Mouse (Mus musculus): ENCODE results near the gene Eif4g3. TPM values are rescaled to one million over a fixed set of nuclear protein-coding genes. Genes with fewer than 3 reads are reported as not detected.

Eif4g3 gene
- total and polyA plus RNA-seq, 2 experiments from 2014 or later = 36.5 to 55.9 TPM

DNA sequence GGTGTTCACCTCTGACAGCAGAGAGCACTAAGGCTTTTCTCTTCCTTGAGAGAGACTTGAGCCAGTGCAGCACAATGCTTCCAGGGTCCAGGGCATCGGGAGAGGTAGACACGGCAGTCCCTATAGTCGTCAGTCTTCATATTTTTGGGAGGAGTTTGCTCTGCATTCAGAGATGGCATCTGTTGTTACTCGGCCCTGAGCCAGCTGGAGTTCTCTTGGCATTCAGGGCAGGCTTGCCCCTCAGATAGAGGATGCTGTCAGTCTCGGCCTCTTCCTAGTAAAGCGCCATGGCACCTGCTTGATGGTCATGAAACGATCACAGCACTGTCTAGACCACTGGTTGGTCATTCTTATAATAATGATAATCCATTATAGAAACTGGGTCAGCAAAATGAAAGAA is 131.2 kb downstream of the Eif4g3 start:
- DNase-seq (ENCODE audit: low spot score) = peak; percentile 59
- H3K27me3 ChIP-seq (ENCODE audit: insufficient read depth, low read length) = no peaks in the 10 kb centered on the region

DNA sequence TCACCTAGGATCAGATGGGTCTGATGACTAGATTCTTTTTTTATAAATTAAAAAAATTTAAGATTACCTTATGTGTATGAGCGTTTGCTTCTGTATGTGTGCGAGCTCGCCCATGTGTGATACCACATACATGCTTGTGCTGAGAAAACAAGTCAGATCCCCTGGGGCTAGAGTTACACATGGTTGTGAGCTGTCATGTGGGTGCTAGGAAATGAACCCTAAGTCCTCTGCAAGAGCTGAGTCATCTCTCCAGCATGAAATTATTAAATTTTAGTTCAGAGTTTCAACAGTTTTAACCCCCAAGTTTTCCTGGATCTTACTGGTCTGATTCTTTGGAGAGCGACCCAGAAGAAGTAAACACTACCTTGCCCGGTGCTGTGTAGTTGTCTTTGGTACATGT is 134.5 kb downstream of the Eif4g3 start:
- Histone ChIP-seq H3K4me3 (ENCODE audit: low read length) (no peak overlapping the region), H3K4me1 (ENCODE audit: insufficient read depth, low read length) (0 out of 2 replicates have a peak, but pooled peaks cover 7% of the 10 kb centered on the region), H3K27me3 (ENCODE audit: insufficient read depth, low read length) (no peaks in the 10 kb centered on the region), H3K27ac (no peak overlapping the region), H3K9me3 (ENCODE audit: low read length) (no peaks in the 10 kb centered on the region), H3K36me3 (ENCODE audit: insufficient read depth, low read length) (peaks cover 18% of the 10 kb centered on the region; the same call in 1 of the 2 replicates), H3K9ac (replicated peaks; ENCODE audit: low read length) (no peak overlapping the region), H3K4me2 (ENCODE audit: low read depth, low read length) (no peak overlapping the region)
- ATAC-seq (no peak), DNase-seq (ENCODE audit: low spot score) (no peak)
- WGBS = 94% methylated on average over 5 of the region's 5 CpGs
- TF ChIP-seq CTCF (IDR thresholded peaks at IDR 0.05; ENCODE audit: low read depth) = no peak

More for the DNA sequence above, 131.2 kb downstream of the Eif4g3 start:
- no peak overlapping the region for H3K4me2 ChIP-seq (ENCODE audit: low read depth, low read length)
- no peak for ATAC-seq
- 0 out of 2 replicates have a peak, but pooled peaks cover 7% of the 10 kb centered on the region for H3K4me1 ChIP-seq (ENCODE audit: insufficient read depth, low read length)
- peaks cover 26% of the 10 kb centered on the region; the same call in 1 of the 2 replicates for H3K36me3 ChIP-seq (ENCODE audit: insufficient read depth, low read length)
- H3K9ac ChIP-seq (replicated peaks; ENCODE audit: low read length) = no peak overlapping the region
- H3K27ac ChIP-seq = no peak overlapping the region
- TF ChIP-seq CTCF (IDR thresholded peaks at IDR 0.05; ENCODE audit: low read depth) = no peak
- no peaks in the 10 kb centered on the region for H3K9me3 ChIP-seq (ENCODE audit: low read length)
- H3K4me3 ChIP-seq (ENCODE audit: low read length) = no peak overlapping the region
- 42% methylated on average over 7 of the region's 7 CpGs for WGBS

DNA sequence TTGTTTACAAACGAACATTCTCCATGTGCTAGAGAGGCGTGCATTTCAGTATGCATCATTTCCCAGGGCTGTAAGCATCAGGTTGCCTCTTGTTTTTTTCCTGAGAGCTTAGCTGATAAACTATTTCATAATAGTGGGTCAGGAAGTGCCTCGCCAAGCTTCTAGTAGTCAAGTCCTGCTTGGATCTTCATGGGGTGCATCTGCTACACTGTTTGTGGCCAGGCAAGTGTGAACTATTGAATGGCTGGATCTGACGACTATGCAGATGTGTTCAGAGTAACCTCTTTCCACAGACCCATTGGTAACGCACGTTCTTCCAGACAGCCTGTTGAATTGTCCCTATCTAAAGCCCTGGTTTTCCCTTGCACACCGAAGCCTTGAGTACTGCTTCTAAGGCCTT is 135.0 kb downstream of the Eif4g3 start:
- H3K4me2 ChIP-seq (ENCODE audit: low read depth, low read length) = no peak overlapping the region
- ATAC-seq (no peak), DNase-seq (ENCODE audit: low spot score) (no peak)
- WGBS = 74% methylated on average over 7 of the region's 7 CpGs
- no peaks in the 10 kb centered on the region for H3K27me3 ChIP-seq (ENCODE audit: insufficient read depth, low read length)
- H3K9ac ChIP-seq (replicated peaks; ENCODE audit: low read length) = no peak overlapping the region
- 0 out of 2 replicates have a peak, but pooled peaks cover 7% of the 10 kb centered on the region for H3K4me1 ChIP-seq (ENCODE audit: insufficient read depth, low read length)
- no peak overlapping the region for H3K4me3 ChIP-seq (ENCODE audit: low read length)
- H3K27ac ChIP-seq = no peak overlapping the region
- H3K36me3 ChIP-seq (ENCODE audit: insufficient read depth, low read length) = peaks cover 18% of the 10 kb centered on the region; the same call in 1 of the 2 replicates
- no peaks in the 10 kb centered on the region for H3K9me3 ChIP-seq (ENCODE audit: low read length)
- no peak for TF ChIP-seq CTCF (IDR thresholded peaks at IDR 0.05; ENCODE audit: low read depth)

DNA sequence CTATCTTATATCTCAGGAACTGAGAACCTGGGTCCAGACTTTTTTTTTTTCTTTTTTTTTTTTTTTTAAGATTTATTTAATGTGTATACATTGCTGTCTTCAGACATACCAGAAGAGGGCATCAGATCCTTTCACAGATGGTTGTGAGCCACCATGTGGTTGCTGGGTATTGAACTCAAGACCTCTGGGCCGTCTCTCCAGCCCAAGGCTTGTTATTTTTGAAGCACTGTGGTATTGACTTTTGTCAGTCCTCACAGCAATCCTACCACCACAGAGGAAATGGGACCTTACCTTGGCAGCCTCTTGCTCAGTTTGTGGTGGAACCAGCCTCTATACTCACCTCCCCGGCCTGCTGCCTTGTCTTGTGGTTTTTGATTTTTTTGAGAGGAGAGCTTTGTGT is 137.3 kb downstream of the Eif4g3 start:
- no peak for ATAC-seq

DNA sequence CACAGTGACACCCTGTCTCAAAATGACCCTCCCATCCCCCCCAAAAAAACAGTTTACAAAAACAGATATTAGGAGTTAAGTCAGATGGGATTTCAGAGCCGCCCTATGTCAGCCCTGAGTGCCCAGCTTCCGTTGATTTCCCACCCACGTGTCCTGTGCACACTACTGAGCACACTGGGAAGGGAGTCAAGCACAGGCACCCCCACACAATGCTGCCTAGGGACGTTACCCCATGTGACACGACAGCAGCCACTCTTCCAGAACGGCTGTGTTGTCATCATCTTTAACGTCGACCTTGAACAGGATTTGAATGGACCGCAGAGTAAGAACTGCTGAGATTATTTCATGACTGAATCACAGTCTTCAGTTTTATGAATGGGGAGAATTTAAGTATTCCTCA is 138.4 kb downstream of the Eif4g3 start:
- H3K4me2 ChIP-seq (ENCODE audit: low read depth, low read length) = no peak overlapping the region
- H3K4me3 ChIP-seq (ENCODE audit: low read length) = no peak overlapping the region
- no peaks in the 10 kb centered on the region for H3K27me3 ChIP-seq (ENCODE audit: insufficient read depth, low read length)
- no peak overlapping the region for H3K9ac ChIP-seq (replicated peaks; ENCODE audit: low read length)
- no peak overlapping the region for H3K27ac ChIP-seq
- WGBS = 52% methylated on average over 9 of the region's 9 CpGs
- H3K4me1 ChIP-seq (ENCODE audit: insufficient read depth, low read length) = no peaks in the 10 kb centered on the region
- H3K36me3 ChIP-seq (ENCODE audit: insufficient read depth, low read length) = peaks cover 13% of the 10 kb centered on the region; the same call in 1 of the 2 replicates
- DNase-seq (ENCODE audit: low spot score) (no peak), ATAC-seq (no peak)
- TF ChIP-seq CTCF (IDR thresholded peaks at IDR 0.05; ENCODE audit: low read depth) = no peak
- no peaks in the 10 kb centered on the region for H3K9me3 ChIP-seq (ENCODE audit: low read length)

More for the DNA sequence above, 137.3 kb downstream of the Eif4g3 start:
- Histone ChIP-seq H3K4me3 (ENCODE audit: low read length) (no peak overlapping the region), H3K4me2 (ENCODE audit: low read depth, low read length) (no peak overlapping the region), H3K27ac (no peak overlapping the region), H3K36me3 (ENCODE audit: insufficient read depth, low read length) (peaks cover 18% of the 10 kb centered on the region; the same call in 1 of the 2 replicates), H3K4me1 (ENCODE audit: insufficient read depth, low read length) (no peaks in the 10 kb centered on the region), H3K9me3 (ENCODE audit: low read length) (no peaks in the 10 kb centered on the region), H3K27me3 (ENCODE audit: insufficient read depth, low read length) (no peaks in the 10 kb centered on the region), H3K9ac (replicated peaks; ENCODE audit: low read length) (no peak overlapping the region)
- peak; percentile 50; the same call in 1 of the 2 replicates for TF ChIP-seq CTCF (IDR thresholded peaks at IDR 0.05; ENCODE audit: low read depth)
- WGBS = 76% methylated on average over 2 of the region's 2 CpGs
- no peak for DNase-seq (ENCODE audit: low spot score)

DNA sequence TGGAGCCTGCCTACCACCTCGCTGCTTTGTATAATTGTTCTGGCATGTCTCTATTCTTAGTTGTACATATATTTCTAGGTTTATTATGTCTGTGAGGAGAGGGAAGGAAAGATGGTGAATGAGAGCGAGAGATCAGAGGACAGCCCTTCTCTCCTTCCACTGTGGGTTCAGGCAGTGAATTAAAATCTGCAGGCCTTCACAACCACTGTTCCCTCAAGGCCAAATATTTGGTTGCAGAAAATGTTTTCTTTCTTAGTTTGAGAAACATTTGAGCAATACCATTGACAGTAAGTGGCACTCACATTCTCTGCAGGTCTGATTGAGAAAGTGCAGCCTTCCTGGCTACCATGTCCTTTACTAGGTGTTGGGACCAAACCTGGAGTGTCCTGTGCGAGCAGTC is 138.9 kb downstream of the Eif4g3 start:
- no peak overlapping the region for H3K27ac ChIP-seq
- H3K9ac ChIP-seq (replicated peaks; ENCODE audit: low read length) = no peak overlapping the region
- DNase-seq (ENCODE audit: low spot score) (no peak), ATAC-seq (no peak)
- H3K4me3 ChIP-seq (ENCODE audit: low read length) = no peak overlapping the region
- H3K4me2 ChIP-seq (ENCODE audit: low read depth, low read length) = no peak overlapping the region
- H3K9me3 ChIP-seq (ENCODE audit: low read length) = no peaks in the 10 kb centered on the region
- TF ChIP-seq CTCF (IDR thresholded peaks at IDR 0.05; ENCODE audit: low read depth) = no peak
- WGBS = 77% methylated on average over 3 of the region's 3 CpGs
- no peaks in the 10 kb centered on the region for H3K4me1 ChIP-seq (ENCODE audit: insufficient read depth, low read length)
- H3K27me3 ChIP-seq (ENCODE audit: insufficient read depth, low read length) = no peaks in the 10 kb centered on the region
- peaks cover 10% of the 10 kb centered on the region; the same call in 1 of the 2 replicates for H3K36me3 ChIP-seq (ENCODE audit: insufficient read depth, low read length)

DNA sequence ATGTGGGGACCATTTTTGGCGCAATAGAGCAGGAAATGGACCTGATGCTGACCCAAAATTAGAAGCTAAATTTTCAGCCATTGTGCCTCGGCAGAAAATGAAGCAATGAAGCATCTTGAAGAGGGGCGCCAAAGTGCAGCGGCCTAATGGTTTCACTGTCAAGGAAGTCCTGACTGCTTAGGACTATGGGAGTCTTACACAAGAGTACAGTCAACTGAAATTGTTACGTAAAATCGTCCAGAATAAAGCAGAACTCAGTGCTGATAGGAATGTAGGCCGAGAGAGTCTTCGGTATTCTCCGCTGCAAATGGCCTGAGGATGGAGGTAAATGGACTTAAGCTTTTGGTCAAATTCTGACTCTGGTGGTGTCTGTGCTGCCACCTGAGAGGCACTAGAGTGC is 140.5 kb downstream of the Eif4g3 start:
- Histone ChIP-seq H3K4me2 (ENCODE audit: low read depth, low read length) (no peak overlapping the region), H3K27ac (no peak overlapping the region), H3K36me3 (ENCODE audit: insufficient read depth, low read length) (0 out of 2 replicates have a peak, but pooled peaks cover 4% of the 10 kb centered on the region), H3K9me3 (ENCODE audit: low read length) (no peaks in the 10 kb centered on the region), H3K9ac (replicated peaks; ENCODE audit: low read length) (no peak overlapping the region), H3K27me3 (ENCODE audit: insufficient read depth, low read length) (no peaks in the 10 kb centered on the region), H3K4me3 (ENCODE audit: low read length) (no peak overlapping the region), H3K4me1 (ENCODE audit: insufficient read depth, low read length) (no peaks in the 10 kb centered on the region)
- ATAC-seq (no peak), DNase-seq (ENCODE audit: low spot score) (no peak)
- WGBS = 89% methylated on average over 9 of the region's 9 CpGs
- TF ChIP-seq CTCF (IDR thresholded peaks at IDR 0.05; ENCODE audit: low read depth) = no peak

Measured in hindbrain, postnatal 0 days (tissue).